Mouse (Mus musculus) ovary, adult 18-20 months (tissue): ENCODE results near the gene Eva1c.
"Not testable (repeated sequence)": the region's sequence is repeated elsewhere in the genome, so short reads cannot be mapped to it uniquely, and the experiment has no call there.

ENCODE experiments used
- DNase-seq: peaks from one replicate; pipeline ENCODE4 v3.0.0; 2022; ENCODE audit warnings: low spot score, mixed read lengths

Eva1c gene

GRCm38 (mm10) chr16:90826457-90826856 is at the start of gene Eva1c:
TSS of gene Eva1c (plus strand) at chr16:90826719.
- DNase-seq, result no peak

- no peak for DNase-seq
Measured at GRCm38 (mm10) chr16:90779783-90780182, 46.7 kb upstream of the Eva1c start.

DNA sequence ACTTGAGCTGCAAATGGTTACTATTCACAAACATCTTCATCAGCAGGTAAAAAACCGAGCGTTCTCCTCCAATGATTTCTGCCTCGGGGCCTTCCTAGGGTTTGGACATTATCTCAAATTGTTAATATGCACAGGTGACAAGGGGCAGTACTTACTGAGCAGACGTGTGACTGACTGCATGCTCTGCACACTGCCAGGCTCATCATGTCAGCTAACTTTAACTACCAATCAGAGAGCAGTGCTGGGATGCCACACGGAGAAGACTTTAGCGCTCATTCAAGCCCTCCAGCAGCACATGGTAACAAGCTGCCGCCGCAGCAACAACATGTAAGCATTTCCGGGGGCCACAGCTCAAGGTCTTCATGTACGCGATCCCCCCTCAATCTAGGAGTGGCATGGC is 43.2 kb upstream of the Eva1c start:
- DNase-seq, result no peak

DNA sequence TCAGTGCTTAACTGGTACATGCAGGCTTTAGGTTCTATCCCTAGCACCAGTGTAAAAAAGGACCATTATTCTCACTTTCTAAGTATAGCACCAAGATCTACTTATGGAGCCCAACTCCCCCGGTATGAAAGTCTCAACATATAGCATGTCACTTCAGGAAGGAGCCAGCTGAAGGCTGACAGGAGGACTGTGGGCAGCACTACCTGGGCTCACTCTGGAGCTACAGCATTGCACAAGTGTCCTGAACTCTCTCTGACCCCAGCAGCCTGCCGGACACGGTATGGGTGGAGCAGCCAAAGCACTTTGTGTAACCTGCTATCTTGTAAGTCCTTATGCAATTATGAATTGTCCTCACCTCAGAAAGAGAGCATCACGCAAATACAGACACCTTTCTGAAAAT is 41.3 kb upstream of the Eva1c start:
- no peak for DNase-seq

DNA sequence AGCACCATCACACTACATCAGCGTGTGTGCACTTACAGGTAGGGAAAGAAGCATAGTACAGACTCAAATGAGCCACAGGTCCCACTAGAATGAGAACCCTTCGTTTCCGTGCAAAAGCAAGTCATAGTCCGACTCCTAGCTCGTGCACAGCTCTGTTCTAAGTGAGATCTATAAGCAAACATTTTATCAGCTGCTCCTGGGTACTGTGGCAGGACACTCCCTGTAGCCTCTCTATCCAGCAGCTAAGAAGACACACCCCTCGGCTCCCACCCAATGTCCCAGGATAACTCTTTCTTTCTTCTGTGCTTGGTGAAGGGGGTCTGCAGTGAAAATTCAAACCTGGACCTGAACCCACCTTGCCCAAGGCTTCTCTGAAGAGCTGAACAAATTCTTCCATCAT is 37.9 kb upstream of the Eva1c start:
- no peak for DNase-seq

DNA sequence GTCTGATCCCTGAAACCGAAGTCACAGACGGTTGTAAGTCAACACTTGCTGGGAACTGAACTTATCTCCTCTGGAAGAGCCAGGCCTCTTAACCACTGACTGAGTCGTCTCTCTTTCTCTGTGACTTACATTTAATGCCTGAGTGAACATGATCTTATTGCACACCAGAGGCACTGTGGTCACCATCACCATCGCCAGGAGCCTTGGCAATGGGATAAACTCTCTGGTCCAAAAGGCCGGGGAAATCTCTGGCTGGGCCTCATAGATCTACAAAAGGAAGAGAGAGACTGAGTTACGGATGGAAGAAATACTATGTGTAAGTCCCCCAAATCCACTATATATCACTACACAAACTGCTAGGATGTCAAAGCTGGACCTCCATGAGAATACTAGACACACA is 35.6 kb upstream of the Eva1c start:
- no peak for DNase-seq

DNA sequence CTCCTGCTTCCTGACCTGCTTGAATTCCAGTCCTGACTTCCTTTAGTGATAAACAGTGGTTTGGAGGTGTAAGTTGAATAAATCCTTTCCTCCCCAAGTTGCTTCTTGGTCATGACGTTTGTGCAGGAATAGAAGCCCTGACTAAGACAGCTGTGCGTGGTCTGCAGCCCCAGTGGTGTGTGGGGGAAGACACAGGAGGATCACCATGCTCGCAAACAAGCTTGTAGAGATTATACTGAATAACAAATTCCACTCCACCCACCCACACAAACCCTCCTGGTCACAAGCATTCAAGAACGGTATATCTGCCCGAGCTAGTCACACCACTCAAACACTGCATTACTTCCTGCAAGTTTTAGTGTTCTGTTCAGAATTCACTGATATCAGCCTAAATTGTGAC is 34.5 kb upstream of the Eva1c start:
- no peak for DNase-seq

- no peak for DNase-seq
Measured at GRCm38 (mm10) chr16:90792500-90792899, 34.0 kb upstream of the Eva1c start.

GRCm38 (mm10) chr16:90794708-90795107 is 31.8 kb upstream of the Eva1c start:
- no peak for DNase-seq

DNA sequence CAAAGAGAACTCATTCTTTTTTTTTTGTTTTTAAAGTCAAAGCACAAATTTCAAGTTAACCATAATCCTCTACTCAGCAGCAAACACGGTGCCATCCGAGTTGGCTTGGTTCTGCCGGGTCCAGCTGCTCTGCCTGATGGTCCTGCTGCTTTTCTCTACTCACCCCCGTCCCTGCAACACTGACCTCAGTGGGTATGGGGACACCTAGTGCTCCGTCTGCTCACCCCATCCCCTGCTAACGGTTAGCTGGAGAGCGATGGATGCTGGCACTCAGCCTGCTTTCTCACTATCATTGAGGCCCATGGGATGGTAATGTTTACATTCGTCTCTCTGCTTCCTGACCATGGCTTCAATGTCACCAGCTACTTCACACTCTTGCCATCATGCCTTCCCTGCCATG is 28.1 kb upstream of the Eva1c start:
- DNase-seq, result no peak

GRCm38 (mm10) chr16:90798848-90799247 is 27.7 kb upstream of the Eva1c start:
- no peak for DNase-seq

DNA sequence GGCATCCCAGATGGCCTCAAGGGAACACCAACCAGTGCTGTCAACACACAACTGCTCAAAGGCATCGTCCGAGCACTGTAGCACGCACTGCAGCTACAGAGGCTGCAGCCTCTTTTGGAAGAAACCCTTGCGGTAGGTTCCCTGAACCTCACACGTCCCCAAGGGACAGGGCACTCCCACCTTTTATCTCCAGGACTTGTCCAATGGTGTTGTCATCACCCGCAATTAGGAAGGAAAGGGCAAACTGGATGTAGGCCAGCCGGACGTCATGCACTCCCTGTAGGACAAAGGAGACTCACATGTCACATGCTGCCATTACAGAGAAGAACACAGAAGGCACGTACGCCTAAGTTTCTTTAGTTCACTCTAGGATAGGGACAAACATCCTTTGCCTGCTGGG is 26.7 kb upstream of the Eva1c start:
- no peak for DNase-seq

- DNase-seq, result no peak
Measured at GRCm38 (mm10) chr16:90801251-90801650, 25.3 kb upstream of the Eva1c start.

DNA sequence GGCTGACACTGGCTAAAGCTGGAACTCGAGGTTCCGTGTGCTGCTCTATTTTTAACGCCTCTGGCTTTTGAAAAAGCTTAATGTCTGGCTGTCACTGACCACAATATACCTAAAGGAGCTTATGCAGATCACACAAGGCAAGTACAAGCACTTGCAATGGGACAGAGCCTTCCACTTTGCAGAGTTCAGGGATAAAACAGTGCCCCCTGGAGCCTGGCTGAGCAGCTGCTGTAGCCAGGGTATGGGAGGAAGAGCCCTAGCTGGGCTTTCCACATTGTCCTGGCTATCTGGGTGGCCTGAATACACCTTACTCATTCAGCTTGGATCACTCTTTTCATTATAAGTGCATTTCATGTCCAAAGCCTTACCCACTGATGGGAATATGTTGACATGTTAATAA is 24.6 kb upstream of the Eva1c start:
- no peak for DNase-seq

DNA sequence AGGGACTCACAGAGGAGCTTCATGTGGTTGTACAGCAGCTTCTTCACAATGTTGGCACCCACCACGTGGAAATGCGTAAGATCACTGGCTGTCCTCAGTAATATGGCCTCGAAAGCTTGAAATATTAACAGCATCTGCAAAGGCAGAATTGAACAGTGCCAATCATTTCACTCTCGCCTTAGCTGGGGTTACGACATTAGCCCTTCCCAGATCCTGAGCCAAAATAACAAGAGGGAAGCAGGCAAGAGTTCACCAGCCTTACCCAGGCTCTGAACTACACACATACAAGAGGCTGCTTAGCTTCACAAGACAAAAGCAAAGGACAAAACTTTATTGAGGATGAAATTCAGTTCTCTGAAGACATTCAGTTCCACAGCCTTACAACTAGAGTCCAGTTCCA is 22.1 kb upstream of the Eva1c start:
- no peak for DNase-seq

GRCm38 (mm10) chr16:90809975-90810715 is 16.4 kb upstream of the Eva1c start, which contains the start of gene Urb1:
TSS of gene Urb1 (minus strand) at chr16:90810413.
- peak; percentile 95 for DNase-seq

- no peak for DNase-seq
Measured at GRCm38 (mm10) chr16:90810716-90811256, 15.7 kb upstream of the Eva1c start.

GRCm38 (mm10) chr16:90812086-90812485 is 14.4 kb upstream of the Eva1c start:
- DNase-seq, result no peak

GRCm38 (mm10) chr16:90820326-90820725 is 6.2 kb upstream of the Eva1c start:
- no peak for DNase-seq

- DNase-seq, result no peak
Measured at GRCm38 (mm10) chr16:90821046-90821697, 5.3 kb upstream of the Eva1c start.

DNA sequence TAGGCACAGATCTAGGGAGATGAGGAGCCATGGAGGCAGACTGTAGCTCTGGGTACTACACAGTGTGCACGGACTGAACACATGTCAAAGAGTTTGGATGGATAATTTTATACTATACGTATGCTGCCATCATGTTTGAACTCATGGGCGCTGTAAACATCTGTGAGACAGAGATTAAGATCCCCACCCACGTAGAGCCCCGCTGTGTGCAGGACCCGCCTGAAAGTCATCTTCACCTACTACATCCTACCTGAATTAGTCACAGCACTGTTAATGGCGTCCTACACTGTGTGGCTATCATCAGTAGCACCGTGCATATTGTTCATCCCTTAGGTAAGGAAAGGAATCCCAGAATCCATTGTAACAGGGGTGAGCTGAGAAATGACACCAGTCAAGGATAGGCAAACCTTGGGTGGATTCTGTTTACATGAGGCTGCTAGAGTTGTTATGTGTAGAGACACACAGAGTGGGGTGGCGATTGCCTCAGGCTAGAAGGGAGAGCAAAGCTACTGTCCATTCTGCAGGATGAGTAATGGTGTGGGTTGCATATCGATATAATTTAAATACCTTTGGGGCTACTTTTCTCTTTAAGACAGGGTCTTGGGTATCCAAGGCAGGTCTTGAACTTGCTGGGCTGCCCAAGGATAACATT is 4.1 kb upstream of the Eva1c start:
- DNase-seq, result no peak

DNA sequence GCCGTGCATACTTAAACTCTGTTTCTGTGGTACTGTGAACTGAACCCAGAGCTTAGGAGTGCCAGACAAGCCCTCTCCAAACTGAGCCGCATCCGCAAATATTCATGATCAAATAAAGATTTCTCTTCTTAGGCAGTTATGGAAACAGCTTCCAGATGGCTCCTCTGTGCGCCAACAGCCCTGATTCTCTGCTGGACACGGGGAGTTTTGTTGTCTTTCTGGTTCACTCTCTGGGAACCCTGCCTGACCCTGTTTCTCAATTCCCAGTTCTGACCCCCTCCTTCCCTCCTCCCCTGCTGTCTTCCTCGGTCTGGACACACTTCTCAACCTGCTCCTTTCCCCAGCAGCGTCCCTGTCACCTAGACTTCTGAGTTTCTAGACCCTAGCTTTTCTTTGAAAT is 3.5 kb upstream of the Eva1c start:
- DNase-seq, result no peak

- DNase-seq, result not testable (repeated sequence)
Measured at GRCm38 (mm10) chr16:90823986-90824385, 2.5 kb upstream of the Eva1c start.
